Mouse (Mus musculus) G1E (cell line): ENCODE data around the gene Lmbrd2.

ENCODE experiments used
- CTCF ChIP-seq: IDR thresholded peaks from 2 replicates; pipeline ENCODE4 v1.5.1; 2012; ENCODE audit warnings: low read depth, low read length, inconsistent platforms, mixed read lengths
- GATA1 ChIP-seq: IDR thresholded peaks from 2 replicates; pipeline ENCODE4 v1.6.1; 2012; ENCODE audit warnings: borderline replicate concordance, low read length, inconsistent platforms, mixed read lengths
- TAL1 ChIP-seq: conservative IDR thresholded peaks from 2 replicates; pipeline ENCODE4 v1.6.1; 2012; ENCODE audit warnings: low read depth, low read length, inconsistent platforms, mixed read lengths

DNA sequence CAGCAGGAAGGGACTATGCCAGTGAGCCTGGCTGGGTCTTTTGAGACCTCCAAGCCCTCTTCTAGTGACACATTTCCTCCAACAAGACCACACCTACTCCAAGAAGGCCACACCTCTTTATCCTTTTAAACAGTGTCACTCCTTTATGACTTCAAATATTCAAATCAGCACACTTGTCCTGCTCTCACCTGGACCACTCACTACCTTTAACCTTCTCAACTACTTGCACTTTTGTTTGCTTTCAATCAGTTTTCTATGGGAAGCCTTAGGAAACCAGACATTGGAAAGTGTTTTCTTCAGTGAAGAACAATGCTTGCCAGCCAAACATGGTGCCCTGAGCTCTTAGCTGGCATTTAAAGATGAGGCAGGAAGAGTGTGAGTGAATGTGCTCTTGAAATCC is 15.0 kb downstream of the Lmbrd2 start, which contains the start of gene Skp2:
- TF ChIP-seq TAL1: no peak
- TF ChIP-seq GATA1: no peak
- TF ChIP-seq CTCF: no peak
